Mouse (Mus musculus): ENCODE measurements at regions not wholly inside any gene's neighbourhood (a gene's known extent, or its start where the extent isn't known, plus 50 kb on each side); places are given as distances from the start of the nearest gene placed in this dataset.

GRCm38 (mm10) chr2:116200795-116201194 is 135.2 kb upstream of the Meis2 start:
- DNase-seq, result no peak

GRCm38 (mm10) chr2:116181861-116182260 is 116.2 kb upstream of the Meis2 start:
- peak; percentile 58 to 63 for DNase-seq

- DNase-seq, result no peak
Measured at GRCm38 (mm10) chr2:116177155-116177554, 111.5 kb upstream of the Meis2 start.

- no peak for DNase-seq
Measured at GRCm38 (mm10) chr2:116165871-116166770, 100.5 kb upstream of the Meis2 start.
